ENCODE assay signal across 27 mouse cellular contexts in the genomic region with DNA sequence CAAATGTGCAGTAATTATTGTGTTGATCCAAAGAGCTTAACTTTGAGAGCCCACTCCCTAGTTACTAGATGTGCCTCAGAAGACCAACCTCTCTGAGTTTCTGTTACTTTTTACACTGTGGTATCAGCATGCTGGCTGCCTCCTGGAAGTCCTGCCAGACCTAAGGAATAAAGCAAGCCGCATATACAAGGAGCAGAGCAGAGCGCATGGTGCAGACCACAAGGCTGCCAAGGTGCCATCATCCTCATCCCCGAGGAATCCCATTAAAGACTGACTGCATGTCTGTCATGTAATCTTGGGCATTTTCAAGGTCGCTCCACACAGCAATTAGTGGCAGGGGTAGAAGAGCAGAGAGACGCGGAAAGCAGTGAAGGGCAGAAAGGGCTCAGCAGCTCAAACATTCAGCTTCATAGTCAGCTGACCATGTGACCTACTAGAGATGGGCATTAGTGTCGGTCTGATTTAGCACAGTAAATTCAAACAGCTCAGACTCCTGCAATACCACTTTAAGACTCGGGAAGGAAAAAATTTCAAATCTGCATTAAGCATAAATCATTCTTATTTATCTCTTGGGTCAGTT.
DNase-seq lines count a peak whose midpoint lies in the region; ATAC-seq and TF ChIP-seq lines count a peak whose summit lies in the region.
"Had no signal": no experiment of that assay in that cellular context is flagged by ENCODE, and none has a peak within 500 bp of the region (broad histone marks: within the 10 kb centered on the region; RNA-seq: fewer than 3 reads in every experiment).

No protein-coding gene starts in this region.

- no peak overlapping the region for H3K4me3 ChIP-seq in embryonic facial prominence, embryonic 11.5 days (ENCODE audit: low read depth, low read length)
- no peak overlapping the region for H3K4me3 ChIP-seq in embryonic facial prominence, embryonic 10.5 days
- no peak overlapping the region for H3K4me3 ChIP-seq in hindbrain, embryonic 14.5 days (replicated peaks; ENCODE audit: low read length)
- no peak overlapping the region for H3K4me3 ChIP-seq in hindbrain, embryonic 13.5 days
- H3K4me3 ChIP-seq in midbrain, postnatal 0 days (ENCODE audit: low read depth, low read length) = no peak overlapping the region
- H3K4me3 ChIP-seq: embryonic facial prominence, embryonic 13.5 days; erythroblast, embryonic 14.5 days; forebrain, embryonic 13.5 days; gastrocnemius, adult 2 months; heart, embryonic 10.5 days; liver, embryonic 13.5 days; megakaryocyte, embryonic 14.5 days had no signal

- 66% methylated on average over 8 of the region's 8 CpGs for WGBS in embryonic facial prominence, embryonic 11.5 days
- WGBS in embryonic facial prominence, embryonic 10.5 days = 71% methylated on average over 8 of the region's 8 CpGs
- 58% methylated on average over 8 of the region's 8 CpGs for WGBS in hindbrain, embryonic 14.5 days
- WGBS in hindbrain, embryonic 13.5 days = 69% methylated on average over 8 of the region's 8 CpGs
- 43% methylated on average over 8 of the region's 8 CpGs for WGBS in midbrain, postnatal 0 days

- no peaks in the 10 kb centered on the region for H3K4me1 ChIP-seq in embryonic facial prominence, embryonic 11.5 days (ENCODE audit: control insufficient read depth, insufficient read depth, low read length)
- peaks cover 5% of the 10 kb centered on the region for H3K4me1 ChIP-seq in embryonic facial prominence, embryonic 10.5 days
- 0 out of 2 replicates have a peak, but pooled peaks cover 9% of the 10 kb centered on the region for H3K4me1 ChIP-seq in hindbrain, embryonic 14.5 days (replicated peaks; ENCODE audit: control insufficient read depth, insufficient read depth, low read length)
- peaks cover 4% of the 10 kb centered on the region; the same call in 1 of the 2 replicates for H3K4me1 ChIP-seq in hindbrain, embryonic 13.5 days (replicated peaks)
- 0 out of 2 replicates have a peak, but pooled peaks cover 3% of the 10 kb centered on the region for H3K4me1 ChIP-seq in midbrain, postnatal 0 days (ENCODE audit: insufficient read depth, low read length)
- H3K4me1 ChIP-seq: embryonic facial prominence, embryonic 13.5 days; heart, embryonic 10.5 days; liver, embryonic 13.5 days; megakaryocyte, embryonic 14.5 days had no signal

- no peak overlapping the region for H3K27ac ChIP-seq in embryonic facial prominence, embryonic 11.5 days (replicated peaks; ENCODE audit: low read depth, low read length)
- no peak overlapping the region for H3K27ac ChIP-seq in embryonic facial prominence, embryonic 10.5 days (replicated peaks)
- H3K27ac ChIP-seq in hindbrain, embryonic 14.5 days = no peak overlapping the region
- no peak overlapping the region for H3K27ac ChIP-seq in hindbrain, embryonic 13.5 days
- no peak overlapping the region for H3K27ac ChIP-seq in midbrain, postnatal 0 days (ENCODE audit: low read depth, low read length)
- H3K27ac ChIP-seq: embryonic facial prominence, embryonic 13.5 days; forebrain, embryonic 13.5 days; gastrocnemius, adult 2 months; heart, embryonic 10.5 days; liver, embryonic 13.5 days; stomach, postnatal 0 days had no signal

- DNase-seq in embryonic facial prominence, embryonic 11.5 days (ENCODE audit: low spot score) = no peak
- DNase-seq in embryonic facial prominence, embryonic 10.5 days (ENCODE audit: low spot score) = no peak
- DNase-seq in hindbrain, embryonic 14.5 days (ENCODE audit: low spot score) = no peak
- peak; percentile 42 for DNase-seq in brain, embryonic 14.5 days (ENCODE audit: low read depth)
- no peak for DNase-seq in midbrain, postnatal 0 days (ENCODE audit: low spot score)
- no peak for DNase-seq in layer of hippocampus, postnatal 36 days
- DNase-seq in lung, postnatal 4 days = no peak
- DNase-seq: adrenal gland, postnatal 36 days; cerebellum, adult 11 months; cerebellum, postnatal 14 days; gastrocnemius, adult 2 months; kidney, adult 9 months; kidney, postnatal 25 days; liver, embryonic 13.5 days; lung, adult 2 months; lung, postnatal 14 days; right cerebral cortex, postnatal 14 days; thymus, adult 2 months; thymus, postnatal 4 days had no signal

- no peaks in the 10 kb centered on the region for H3K36me3 ChIP-seq in embryonic facial prominence, embryonic 11.5 days (replicated peaks; ENCODE audit: control insufficient read depth, insufficient read depth, low read depth, low read length)
- H3K36me3 ChIP-seq in embryonic facial prominence, embryonic 10.5 days (replicated peaks) = no peaks in the 10 kb centered on the region
- H3K36me3 ChIP-seq in hindbrain, embryonic 14.5 days (replicated peaks; ENCODE audit: control insufficient read depth, insufficient read depth) = no peaks in the 10 kb centered on the region
- H3K36me3 ChIP-seq in hindbrain, embryonic 13.5 days = no peaks in the 10 kb centered on the region
- no peaks in the 10 kb centered on the region for H3K36me3 ChIP-seq in midbrain, postnatal 0 days (ENCODE audit: insufficient read depth, low read length)
- H3K36me3 ChIP-seq: embryonic facial prominence, embryonic 13.5 days; heart, embryonic 10.5 days; liver, embryonic 13.5 days had no signal

- no peak overlapping the region for H3K9ac ChIP-seq in embryonic facial prominence, embryonic 11.5 days (replicated peaks; ENCODE audit: low read length)
- no peak overlapping the region for H3K9ac ChIP-seq in hindbrain, embryonic 14.5 days
- no peak overlapping the region for H3K9ac ChIP-seq in hindbrain, embryonic 13.5 days
- H3K9ac ChIP-seq in midbrain, postnatal 0 days (replicated peaks; ENCODE audit: low read length, poor library complexity, severe bottlenecking) = no peak overlapping the region
- H3K9ac ChIP-seq: embryonic facial prominence, embryonic 13.5 days; forebrain, embryonic 13.5 days; liver, embryonic 13.5 days had no signal

- no peaks in the 10 kb centered on the region for H3K9me3 ChIP-seq in embryonic facial prominence, embryonic 11.5 days (replicated peaks; ENCODE audit: control insufficient read depth, low read length)
- no peaks in the 10 kb centered on the region for H3K9me3 ChIP-seq in embryonic facial prominence, embryonic 10.5 days
- no peaks in the 10 kb centered on the region for H3K9me3 ChIP-seq in hindbrain, embryonic 14.5 days (ENCODE audit: control insufficient read depth, low read length)
- no peaks in the 10 kb centered on the region for H3K9me3 ChIP-seq in hindbrain, embryonic 13.5 days
- H3K9me3 ChIP-seq in midbrain, postnatal 0 days (ENCODE audit: low read length) = no peaks in the 10 kb centered on the region
- H3K9me3 ChIP-seq: embryonic facial prominence, embryonic 13.5 days; forebrain, embryonic 13.5 days; heart, embryonic 10.5 days; liver, embryonic 13.5 days; megakaryocyte, embryonic 14.5 days had no signal

- no peak for TF ChIP-seq CTCF in brain, embryonic 14.5 days (IDR thresholded peaks at IDR 0.05; ENCODE audit: borderline replicate concordance, extremely low read depth, insufficient read depth, insufficient read length)
- no peak for TF ChIP-seq CTCF in midbrain, postnatal 0 days (IDR thresholded peaks at IDR 0.05)

- 0 out of 2 replicates have a peak, but pooled peaks have one; percentile 44 for ATAC-seq in embryonic facial prominence, embryonic 11.5 days (replicated peaks; ENCODE audit: insufficient number of reproducible peaks, low FRiP score, low TSS enrichment, low read depth)
- peak; percentile 48; the same call in 1 of the 2 replicates for ATAC-seq in hindbrain, embryonic 14.5 days (ENCODE audit: low FRiP score)
- no peak for ATAC-seq in hindbrain, embryonic 13.5 days (ENCODE audit: low FRiP score)
- ATAC-seq in midbrain, postnatal 0 days (ENCODE audit: low FRiP score) = peak; percentile 44; the same call in 1 of the 2 replicates
- ATAC-seq: CD4-positive, CD25-positive, alpha-beta regulatory T cell, adult 4 months; forebrain, embryonic 13.5 days had no signal

- H3K4me2 ChIP-seq in embryonic facial prominence, embryonic 11.5 days (ENCODE audit: low read depth, low read length) = no peak overlapping the region
- H3K4me2 ChIP-seq in hindbrain, embryonic 14.5 days (replicated peaks) = no peak overlapping the region
- no peak overlapping the region for H3K4me2 ChIP-seq in hindbrain, embryonic 13.5 days
- H3K4me2 ChIP-seq in midbrain, postnatal 0 days (ENCODE audit: low read depth, low read length, poor library complexity, severe bottlenecking) = no peak overlapping the region
- H3K4me2 ChIP-seq: embryonic facial prominence, embryonic 13.5 days; forebrain, embryonic 13.5 days; liver, embryonic 13.5 days had no signal

- H3K27me3 ChIP-seq in embryonic facial prominence, embryonic 11.5 days (ENCODE audit: control insufficient read depth, insufficient read depth, low read length) = no peaks in the 10 kb centered on the region
- no peaks in the 10 kb centered on the region for H3K27me3 ChIP-seq in embryonic facial prominence, embryonic 10.5 days (replicated peaks; ENCODE audit: low read depth, poor library complexity, severe bottlenecking)
- no peaks in the 10 kb centered on the region for H3K27me3 ChIP-seq in hindbrain, embryonic 14.5 days (ENCODE audit: control insufficient read depth, insufficient read depth, low read length)
- no peaks in the 10 kb centered on the region for H3K27me3 ChIP-seq in hindbrain, embryonic 13.5 days
- H3K27me3 ChIP-seq in midbrain, postnatal 0 days (ENCODE audit: insufficient read depth, low read length) = no peaks in the 10 kb centered on the region
- H3K27me3 ChIP-seq: embryonic facial prominence, embryonic 13.5 days; forebrain, embryonic 13.5 days; liver, embryonic 13.5 days; megakaryocyte, embryonic 14.5 days had no signal

- no peak for TF ChIP-seq POLR2A in brain, embryonic 14.5 days (IDR thresholded peaks at IDR 0.05; ENCODE audit: borderline replicate concordance, extremely low read depth, insufficient read depth, insufficient read length, poor library complexity, severe bottlenecking)
